Mouse (Mus musculus): ENCODE measurements around the gene Vmn1r120. TPM values are rescaled to one million over a fixed set of nuclear protein-coding genes. Genes with fewer than 3 reads are reported as not detected.

Gene Vmn1r120
- not detected for polyA plus RNA-seq (2014; fragmentation: Illumina TruSeq; extraction: RNeasy Lipid Tissue Mini Kit (QIAGEN cat#74804); ENCODE audit: low read depth, low replicate concordance)

DNA sequence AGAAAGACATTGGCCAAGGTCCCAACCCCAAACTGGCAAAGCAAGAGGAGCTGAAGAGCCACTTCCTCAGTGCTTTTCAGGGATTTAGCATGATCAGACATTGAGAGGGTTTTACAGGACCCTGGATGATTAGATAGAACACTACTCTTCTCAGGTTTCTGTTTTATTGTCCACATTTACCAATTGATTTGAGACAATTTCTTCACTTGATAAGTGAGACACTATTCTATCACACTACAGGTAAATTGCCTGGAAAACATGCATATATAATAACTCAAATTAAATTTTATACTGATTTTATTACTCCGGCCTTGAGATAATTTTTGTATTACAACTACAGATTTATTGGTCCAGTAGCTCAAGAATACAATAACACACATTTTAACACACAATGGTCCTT lies at the start of gene Vmn1r120:
Gene Vmn1r120 (minus strand): TSS at position 101 of the 400 bp plus-strand sequence.

DNA sequence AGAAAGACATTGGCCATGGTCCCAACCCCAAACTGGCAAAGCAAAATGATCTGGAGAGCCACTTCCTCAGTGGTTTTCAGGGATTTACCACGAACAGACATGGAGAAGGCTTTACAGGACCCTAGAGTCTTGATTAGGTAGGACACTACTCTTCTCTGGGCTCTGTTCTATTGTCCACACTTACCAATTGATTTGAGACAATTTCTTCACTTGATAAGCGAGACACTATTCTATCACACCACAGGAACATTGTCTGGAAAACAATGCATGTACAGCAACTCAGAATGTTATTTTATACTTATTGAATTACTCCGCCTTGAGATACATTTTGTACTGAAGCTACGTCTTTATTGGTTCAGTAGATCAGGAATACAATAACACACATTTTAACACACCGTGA lies 44.8 kb upstream of the Vmn1r120 start, which contains the start of gene Vmn1r121:
Gene Vmn1r121 (minus strand): TSS at position 101 of the 400 bp plus-strand sequence.

DNA sequence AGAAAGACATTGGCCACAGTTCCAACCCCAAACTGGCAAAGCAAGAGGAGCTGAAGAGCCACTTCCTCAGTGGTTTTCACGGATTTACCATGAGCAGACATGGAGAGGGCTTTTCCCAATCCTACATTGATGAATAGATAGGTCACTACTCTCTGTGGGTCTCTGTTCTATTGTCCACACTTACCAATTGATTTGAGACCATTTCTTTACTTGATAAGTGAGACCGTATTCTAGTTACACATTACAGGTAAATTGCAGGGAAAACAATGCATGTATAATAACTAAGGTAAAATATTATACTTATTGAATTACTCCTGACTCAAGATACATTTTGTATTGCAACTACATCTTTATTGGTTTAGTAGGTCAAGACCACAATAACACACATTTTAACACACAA lies 41.2 kb downstream of the Vmn1r120 start, which contains the start of gene Vmn1r119:
Gene Vmn1r119 (minus strand): TSS at position 101 of the 400 bp plus-strand sequence.

Other genes starting within 250 kb of the Vmn1r120 start
- gene Vmn1r114, start 241.6 kb downstream of the Vmn1r120 start, polyA plus RNA-seq (2014; fragmentation: Illumina TruSeq; extraction: RNeasy Lipid Tissue Mini Kit (QIAGEN cat#74804); ENCODE audit: low read depth, low replicate concordance): not detected
- not detected for gene Vmn1r115, start 208.8 kb downstream of the Vmn1r120 start, polyA plus RNA-seq (2014; fragmentation: Illumina TruSeq; extraction: RNeasy Lipid Tissue Mini Kit (QIAGEN cat#74804); ENCODE audit: low read depth, low replicate concordance)
- gene Vmn1r116, start 181.5 kb downstream of the Vmn1r120 start, polyA plus RNA-seq (2014; fragmentation: Illumina TruSeq; extraction: RNeasy Lipid Tissue Mini Kit (QIAGEN cat#74804); ENCODE audit: low read depth, low replicate concordance): not detected
- gene Vmn1r117, start 169.7 kb downstream of the Vmn1r120 start, polyA plus RNA-seq (2014; fragmentation: Illumina TruSeq; extraction: RNeasy Lipid Tissue Mini Kit (QIAGEN cat#74804); ENCODE audit: low read depth, low replicate concordance): not detected
- not detected for gene Vmn1r118, start 141.4 kb downstream of the Vmn1r120 start, polyA plus RNA-seq (2014; fragmentation: Illumina TruSeq; extraction: RNeasy Lipid Tissue Mini Kit (QIAGEN cat#74804); ENCODE audit: low read depth, low replicate concordance)
- gene Vmn1r119, start 41.3 kb downstream of the Vmn1r120 start, polyA plus RNA-seq (2014; fragmentation: Illumina TruSeq; extraction: RNeasy Lipid Tissue Mini Kit (QIAGEN cat#74804); ENCODE audit: low read depth, low replicate concordance): not detected
- not detected for gene Vmn1r121, start 44.7 kb upstream of the Vmn1r120 start, polyA plus RNA-seq (2014; fragmentation: Illumina TruSeq; extraction: RNeasy Lipid Tissue Mini Kit (QIAGEN cat#74804); ENCODE audit: low read depth, low replicate concordance)
- gene Vmn1r122, start 80.3 kb upstream of the Vmn1r120 start, polyA plus RNA-seq (2014; fragmentation: Illumina TruSeq; extraction: RNeasy Lipid Tissue Mini Kit (QIAGEN cat#74804); ENCODE audit: low read depth, low replicate concordance): not detected
- not detected for gene Vmn1r123, start 108.4 kb upstream of the Vmn1r120 start, polyA plus RNA-seq (2014; fragmentation: Illumina TruSeq; extraction: RNeasy Lipid Tissue Mini Kit (QIAGEN cat#74804); ENCODE audit: low read depth, low replicate concordance)
- not detected for gene Gm5157, start 136.6 kb upstream of the Vmn1r120 start, polyA plus RNA-seq (2014; fragmentation: Illumina TruSeq; extraction: RNeasy Lipid Tissue Mini Kit (QIAGEN cat#74804); ENCODE audit: low read depth, low replicate concordance)
- not detected for gene Vmn1r124, start 206.8 kb upstream of the Vmn1r120 start, polyA plus RNA-seq (2014; fragmentation: Illumina TruSeq; extraction: RNeasy Lipid Tissue Mini Kit (QIAGEN cat#74804); ENCODE audit: low read depth, low replicate concordance)
- not detected for gene Vmn1r125, start 218.4 kb upstream of the Vmn1r120 start, polyA plus RNA-seq (2014; fragmentation: Illumina TruSeq; extraction: RNeasy Lipid Tissue Mini Kit (QIAGEN cat#74804); ENCODE audit: low read depth, low replicate concordance)
- not detected for gene Vmn1r126, start 247.7 kb upstream of the Vmn1r120 start, polyA plus RNA-seq (2014; fragmentation: Illumina TruSeq; extraction: RNeasy Lipid Tissue Mini Kit (QIAGEN cat#74804); ENCODE audit: low read depth, low replicate concordance)